Mouse (Mus musculus) kidney, embryonic 14.5 days (tissue): ENCODE results near the gene Gm49387. TPM values are rescaled to one million over a fixed set of nuclear protein-coding genes. Genes with fewer than 3 reads are reported as not detected.

Experiments used
- ATAC-seq: fragments of 200-750 bp; cut with Nextera tagmentation; 2 replicates; pipeline ENCODE4 v1.8.0; 2017; ENCODE audit warnings: moderate number of reproducible peaks, mild to moderate bottlenecking, moderate TSS enrichment, moderate library complexity; ENCODE audit not compliant: low FRiP score, low TSS enrichment
- H3K27ac ChIP-seq: fragments of 300-500 bp; sonication (generic); 2 replicates; pipeline ENCODE4 v1.5.1; 2014; ENCODE audit warnings: low read depth, mild to moderate bottlenecking, low read length, moderate library complexity, mixed read lengths
- H3K27me3 ChIP-seq: fragments of 300-500 bp; sonication (generic); 2 replicates; pipeline ENCODE4 v1.6.1; 2014; ENCODE audit warnings: mild to moderate bottlenecking, low read length; ENCODE audit not compliant: control insufficient read depth, insufficient read depth
- H3K36me3 ChIP-seq: fragments of 300-500 bp; sonication (generic); 2 replicates; pipeline ENCODE4 v1.6.1; 2014; ENCODE audit warnings: low read length, mixed read lengths; ENCODE audit not compliant: control insufficient read depth, insufficient read depth
- H3K4me1 ChIP-seq: fragments of 300-500 bp; sonication (generic); 2 replicates; pipeline ENCODE4 v1.6.1; 2014; ENCODE audit warnings: low read length, mixed read lengths; ENCODE audit not compliant: control insufficient read depth, insufficient read depth
- H3K4me2 ChIP-seq: fragments of 300-500 bp; sonication (generic); replicated peaks from 2 replicates; pipeline ENCODE4 v1.6.1; 2014; ENCODE audit warnings: low read depth, mild to moderate bottlenecking, low read length
- H3K4me3 ChIP-seq: fragments of 300-500 bp; sonication (generic); 2 replicates; pipeline ENCODE4 v1.5.1; 2014; ENCODE audit warnings: mild to moderate bottlenecking, low read length
- H3K9ac ChIP-seq: fragments of 300-500 bp; sonication (generic); 2 replicates; pipeline ENCODE4 v1.6.1; 2014; ENCODE audit warnings: low read depth, mild to moderate bottlenecking, low read length, moderate library complexity
- H3K9me3 ChIP-seq: fragments of 300-500 bp; sonication (generic); 2 replicates; pipeline ENCODE4 v1.6.1; 2016; ENCODE audit warnings: low read length; ENCODE audit not compliant: control insufficient read depth
- WGBS: fragments of 180-500 bp; shearing (Covaris S2); extraction: QIAGEN DNeasy Blood & Tissue Kit; methylation state at CpG from one replicate; pipeline ENCODE4 v1.1.7; 2014; 5-methylcytosine and 5-hydroxymethylcytosine counted together
- polyA plus RNA-seq: library from polyadenylated mRNA; unstranded; fragments of >200 nt; fragmentation: Nextera tagmentation; extraction: Ambion mirVana; gene quantifications from 2 replicates; pipeline ENCODE4 v1.2.1, GENCODE M21; 2014

Gene Gm49387
- polyA plus RNA-seq, 1 experiment from 2014 or later: not detected

DNA sequence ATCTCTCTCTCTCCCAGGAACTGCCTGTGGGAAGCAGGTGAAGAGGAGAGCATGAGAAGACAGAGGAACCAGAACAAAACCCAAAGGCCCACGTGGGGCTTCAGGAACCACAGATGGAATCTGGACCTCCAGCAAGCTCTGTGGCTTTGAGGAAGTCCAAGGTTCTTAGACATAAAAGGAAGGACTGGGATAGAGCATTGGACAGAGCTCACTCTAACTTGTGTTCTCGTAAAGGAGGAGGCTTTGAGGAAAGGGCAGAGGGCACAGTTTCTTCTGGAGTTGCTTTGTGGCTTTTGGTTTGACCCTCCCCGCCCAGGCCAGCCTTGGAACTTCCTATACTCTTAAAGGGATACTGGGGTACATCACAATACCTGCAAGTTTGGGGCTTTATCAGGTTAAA is 108.0 kb downstream of the Gm49387 start:
- H3K9me3 ChIP-seq: no peaks in the 10 kb centered on the region
- no peak overlapping the region for H3K9ac ChIP-seq
- no peak overlapping the region; the same call in 1 of the 2 replicates for H3K27ac ChIP-seq
- no peaks in the 10 kb centered on the region for H3K36me3 ChIP-seq
- no peak overlapping the region for H3K4me2 ChIP-seq
- no peaks in the 10 kb centered on the region for H3K4me1 ChIP-seq
- H3K27me3 ChIP-seq: no peaks in the 10 kb centered on the region
- WGBS: 66% methylated on average over 3 of the region's 3 CpGs
- no peak overlapping the region for H3K4me3 ChIP-seq
- no peak for ATAC-seq

DNA sequence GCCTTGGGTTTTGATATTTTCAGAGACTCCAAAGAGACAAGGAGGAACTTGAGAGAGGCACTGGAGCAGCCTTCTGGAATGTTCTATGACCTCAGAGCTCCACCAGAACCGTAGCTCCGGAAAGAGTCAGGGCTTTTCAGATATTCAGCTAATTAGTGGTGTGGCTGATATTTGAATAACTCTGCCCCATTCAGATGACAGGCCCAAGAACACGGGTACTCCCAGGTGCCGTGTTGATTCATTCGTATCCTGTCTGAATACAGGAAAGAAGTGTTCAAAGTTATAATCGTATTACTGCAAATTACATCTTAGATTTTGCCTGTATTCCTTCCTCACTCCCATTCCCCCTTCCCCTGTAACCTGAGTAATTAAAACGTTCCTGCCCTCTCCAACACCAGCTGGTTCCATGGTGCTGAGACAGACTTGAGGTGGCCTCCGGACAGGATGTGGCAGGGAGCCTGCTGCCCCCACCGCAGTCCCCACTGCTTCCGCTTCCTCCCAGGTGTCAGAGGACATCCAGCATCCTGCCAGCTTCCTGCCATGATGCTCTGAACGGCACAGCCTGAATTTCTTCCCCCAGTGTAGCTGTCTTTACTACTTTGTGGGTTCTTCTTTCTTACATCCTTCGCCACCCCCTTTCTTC is 109.1 kb downstream of the Gm49387 start:
- H3K36me3 ChIP-seq: no peaks in the 10 kb centered on the region
- H3K27ac ChIP-seq: peak overlapping the region; percentile 20; the same call in 1 of the 2 replicates
- no peaks in the 10 kb centered on the region for H3K4me1 ChIP-seq
- H3K27me3 ChIP-seq: no peaks in the 10 kb centered on the region
- no peak overlapping the region for H3K4me3 ChIP-seq
- no peak overlapping the region for H3K9ac ChIP-seq
- ATAC-seq: no peak
- no peak overlapping the region for H3K4me2 ChIP-seq
- H3K9me3 ChIP-seq: no peaks in the 10 kb centered on the region
- WGBS: 44% methylated on average over 12 of the region's 12 CpGs

DNA sequence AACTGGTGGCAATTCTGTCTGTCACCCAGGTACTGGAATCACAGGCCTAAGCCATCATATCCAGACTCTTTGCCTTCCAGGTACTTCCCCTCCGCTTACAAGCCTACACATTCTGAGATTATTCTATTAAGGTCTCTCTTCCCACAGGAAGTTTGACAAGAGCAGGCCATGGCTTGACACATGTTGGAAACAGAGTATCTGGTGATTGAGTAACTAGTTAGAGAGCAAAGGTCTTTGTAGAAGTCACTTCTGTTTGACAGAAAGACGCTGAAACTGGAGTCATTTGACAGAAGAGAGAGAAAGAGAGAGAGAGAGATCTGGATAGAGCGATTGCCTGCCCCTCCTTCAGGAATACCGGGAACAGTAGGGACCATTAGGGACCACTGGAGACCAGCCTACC is 109.8 kb downstream of the Gm49387 start:
- Histone ChIP-seq H3K27me3 (no peaks in the 10 kb centered on the region), H3K27ac (no peak overlapping the region), H3K4me2 (no peak overlapping the region), H3K9me3 (no peaks in the 10 kb centered on the region), H3K36me3 (no peaks in the 10 kb centered on the region), H3K4me3 (no peak overlapping the region), H3K4me1 (no peaks in the 10 kb centered on the region), H3K9ac (no peak overlapping the region)
- 83% methylated on average over 4 of the region's 4 CpGs for WGBS
- ATAC-seq: no peak

DNA sequence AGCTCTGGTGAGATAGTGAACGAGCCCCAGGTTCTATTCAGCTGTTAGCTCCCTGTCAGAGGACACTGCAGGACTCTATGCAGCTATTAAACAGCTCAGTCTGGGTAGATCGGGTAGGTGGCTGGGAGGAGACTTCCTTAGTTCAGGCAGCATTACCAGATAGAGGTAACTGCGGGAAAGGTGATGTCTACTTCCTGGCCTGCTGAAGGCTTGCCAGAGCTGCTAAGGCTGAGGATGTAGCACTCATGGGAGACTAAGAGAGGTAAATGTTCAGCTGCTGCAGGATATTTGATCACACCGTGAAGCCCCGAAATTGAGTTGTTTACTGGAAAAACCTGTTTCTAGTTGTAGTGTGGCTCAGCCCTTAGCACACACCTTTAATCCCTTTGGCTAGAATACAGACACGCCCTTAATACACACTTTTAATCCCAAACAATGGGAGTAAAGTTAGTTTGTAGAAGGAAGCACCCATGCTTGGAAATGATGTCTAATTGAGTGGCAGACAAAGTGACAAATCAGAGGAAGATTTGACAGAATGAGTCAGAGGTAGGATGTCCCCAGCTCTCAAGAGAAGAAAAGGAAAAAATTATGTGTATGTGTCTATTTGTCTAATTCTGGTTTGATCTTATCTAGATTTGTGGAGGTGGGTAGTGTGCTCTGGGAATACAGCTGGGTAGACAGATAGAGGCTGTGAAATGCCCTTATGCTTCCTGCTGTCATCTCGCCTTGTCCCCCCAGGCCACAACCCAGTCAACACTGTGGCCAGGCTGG is 115.5 kb downstream of the Gm49387 start:
- 77% methylated on average over 7 of the region's 7 CpGs for WGBS
- H3K36me3 ChIP-seq: no peaks in the 10 kb centered on the region
- H3K9ac ChIP-seq: no peak overlapping the region

DNA sequence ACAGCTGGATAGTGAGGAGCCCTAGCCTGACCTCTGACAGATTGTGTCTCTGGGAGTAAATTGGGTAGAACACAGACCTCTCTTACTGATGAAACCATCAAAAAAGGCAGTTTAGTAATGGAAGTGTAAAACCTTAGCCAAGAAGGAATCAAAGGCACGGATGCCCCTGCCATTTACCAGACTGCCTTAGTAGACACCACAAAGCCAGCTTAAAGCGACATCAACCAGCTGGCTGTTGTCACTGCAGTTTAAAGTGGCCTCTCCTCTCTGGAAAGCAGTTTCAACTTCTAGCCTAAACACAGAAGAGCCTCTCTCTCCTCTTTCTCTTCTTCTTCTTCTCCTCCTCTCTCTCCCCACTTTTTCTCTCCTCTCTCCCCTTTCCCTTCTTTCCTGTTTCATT is 119.4 kb downstream of the Gm49387 start:
- H3K4me3 ChIP-seq: no peak overlapping the region

More for the DNA sequence above, 115.5 kb downstream of the Gm49387 start:
- no peak overlapping the region for H3K27ac ChIP-seq
- H3K9me3 ChIP-seq: no peaks in the 10 kb centered on the region
- no peak overlapping the region for H3K4me3 ChIP-seq
- no peak for ATAC-seq
- no peaks in the 10 kb centered on the region for H3K27me3 ChIP-seq
- no peak overlapping the region for H3K4me2 ChIP-seq
- H3K4me1 ChIP-seq: no peaks in the 10 kb centered on the region

GRCm38 (mm10) chr14:31519165-31519564 is 121.5 kb downstream of the Gm49387 start:
- Histone ChIP-seq H3K27ac (no peak overlapping the region), H3K9me3 (no peaks in the 10 kb centered on the region), H3K4me1 (no peaks in the 10 kb centered on the region), H3K4me2 (no peak overlapping the region), H3K27me3 (no peaks in the 10 kb centered on the region), H3K36me3 (no peaks in the 10 kb centered on the region), H3K9ac (no peak overlapping the region), H3K4me3 (no peak overlapping the region)
- 37% methylated on average over 3 of the region's 3 CpGs for WGBS
- ATAC-seq: no peak

More for the DNA sequence above, 119.4 kb downstream of the Gm49387 start:
- 40% methylated on average over 2 of the region's 2 CpGs for WGBS
- ATAC-seq: no peak
- H3K4me1 ChIP-seq: no peaks in the 10 kb centered on the region
- H3K4me2 ChIP-seq: no peak overlapping the region
- H3K36me3 ChIP-seq: no peaks in the 10 kb centered on the region
- H3K27ac ChIP-seq: no peak overlapping the region
- H3K9me3 ChIP-seq: no peaks in the 10 kb centered on the region
- H3K9ac ChIP-seq: no peak overlapping the region
- no peaks in the 10 kb centered on the region for H3K27me3 ChIP-seq

DNA sequence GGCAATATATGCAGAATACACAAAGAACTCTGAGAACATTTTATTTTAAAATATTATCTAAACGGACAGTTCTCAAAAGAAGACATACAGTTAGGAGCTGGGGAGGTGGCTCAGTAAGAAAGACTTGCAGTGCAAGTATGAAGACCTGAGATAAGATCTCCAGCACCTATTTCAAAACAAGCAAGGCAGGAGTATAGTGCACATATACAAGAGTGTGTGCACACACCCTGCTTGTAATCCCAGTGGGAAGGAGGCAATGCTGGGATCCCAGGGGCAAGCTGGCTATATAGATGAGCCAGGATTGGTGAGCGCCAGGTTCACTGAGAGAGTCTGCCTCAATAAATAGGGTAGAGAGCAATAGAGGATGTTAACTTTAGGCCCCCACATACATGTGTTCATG is 124.8 kb downstream of the Gm49387 start:
- Histone ChIP-seq H3K4me2 (no peak overlapping the region), H3K4me1 (no peaks in the 10 kb centered on the region), H3K27me3 (no peaks in the 10 kb centered on the region), H3K9me3 (no peaks in the 10 kb centered on the region), H3K9ac (no peak overlapping the region), H3K27ac (no peak overlapping the region), H3K36me3 (no peaks in the 10 kb centered on the region), H3K4me3 (no peak overlapping the region)
- ATAC-seq: no peak
- 99% methylated on average over 2 of the region's 2 CpGs for WGBS

DNA sequence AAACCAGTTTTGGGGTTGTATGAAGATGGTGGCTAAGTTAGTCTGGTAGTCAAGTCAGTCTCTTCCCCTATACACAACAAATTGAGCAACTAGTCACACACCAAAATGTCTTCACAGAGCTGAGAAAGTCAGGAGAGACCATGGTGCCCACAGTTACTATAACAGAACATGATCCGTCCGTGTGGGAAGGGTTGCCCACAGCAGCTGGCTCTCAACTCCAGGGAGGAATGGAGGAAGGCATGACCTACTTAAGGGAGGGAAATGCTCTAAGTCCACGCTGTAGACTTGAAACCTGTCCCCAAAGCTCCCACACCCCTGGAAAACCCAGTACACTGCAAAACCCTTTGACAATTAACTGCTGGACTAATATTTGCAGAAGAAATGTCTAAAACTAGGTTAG is 130.4 kb downstream of the Gm49387 start:
- no peaks in the 10 kb centered on the region for H3K4me1 ChIP-seq
- no peak overlapping the region for H3K9ac ChIP-seq
- H3K4me3 ChIP-seq: no peak overlapping the region
- H3K9me3 ChIP-seq: no peaks in the 10 kb centered on the region
- no peak overlapping the region for H3K27ac ChIP-seq
- peaks cover 50% of the 10 kb centered on the region for H3K36me3 ChIP-seq
- H3K27me3 ChIP-seq: no peaks in the 10 kb centered on the region
- H3K4me2 ChIP-seq: no peak overlapping the region
- ATAC-seq: no peak
- WGBS: 88% methylated on average over 3 of the region's 3 CpGs

GRCm38 (mm10) chr14:31509911-31510310 is 130.8 kb downstream of the Gm49387 start:
- H3K4me1 ChIP-seq: no peaks in the 10 kb centered on the region
- no peaks in the 10 kb centered on the region for H3K27me3 ChIP-seq
- no peak overlapping the region for H3K4me2 ChIP-seq
- 97% methylated on average over 2 of the region's 2 CpGs for WGBS
- H3K4me3 ChIP-seq: no peak overlapping the region
- H3K9me3 ChIP-seq: no peaks in the 10 kb centered on the region
- H3K36me3 ChIP-seq: peaks cover 54% of the 10 kb centered on the region
- H3K9ac ChIP-seq: no peak overlapping the region
- ATAC-seq: no peak
- H3K27ac ChIP-seq: no peak overlapping the region
